Mouse (Mus musculus) erythroblast, embryonic 14.5 days (primary cell): ENCODE measurements around the gene Dnph1. TPM values are rescaled to one million over a fixed set of nuclear protein-coding genes. Genes with fewer than 3 reads are reported as not detected.
"Not testable (repeated sequence)": the region's sequence is repeated elsewhere in the genome, so short reads cannot be mapped to it uniquely, and the experiment has no call there.

ENCODE experiments used
- H3K27me3 ChIP-seq: 2 replicates; pipeline ENCODE4 v1.6.1; 2012; ENCODE audit warnings: inconsistent platforms; ENCODE audit not compliant: control insufficient read depth
- H3K36me3 ChIP-seq: 2 replicates; pipeline ENCODE4 v1.6.1; 2012; ENCODE audit warnings: mild to moderate bottlenecking, inconsistent platforms; ENCODE audit not compliant: control insufficient read depth
- H3K4me1 ChIP-seq: 2 replicates; pipeline ENCODE4 v1.6.1; 2012; ENCODE audit warnings: inconsistent platforms; ENCODE audit not compliant: control insufficient read depth
- H3K4me3 ChIP-seq: replicated peaks from 2 replicates; pipeline ENCODE3; 2012; ENCODE audit warnings: moderate library complexity, mild to moderate bottlenecking, inconsistent platforms
- H3K9me3 ChIP-seq: 2 replicates; pipeline ENCODE4 v1.6.1; 2012; ENCODE audit warnings: low read length, inconsistent platforms, mixed read lengths; ENCODE audit not compliant: control insufficient read depth
- GATA1 ChIP-seq: IDR thresholded peaks from 2 replicates; pipeline ENCODE4 v1.6.1; 2012; ENCODE audit warnings: low read length, inconsistent platforms, mixed read lengths
- TAL1 ChIP-seq: IDR thresholded peaks from 3 replicates; pipeline ENCODE4 v1.6.1; 2012; ENCODE audit warnings: low read length, inconsistent platforms, mixed read lengths
- polyA plus RNA-seq: library from polyadenylated mRNA; stranded (reverse); fragments of >175 nt; gene quantifications from 2 replicates; pipeline ENCODE4 v1.2.3, GENCODE M21; 2012

Dnph1 gene
- polyA plus RNA-seq, 1 experiment, result 1.9 TPM

DNA sequence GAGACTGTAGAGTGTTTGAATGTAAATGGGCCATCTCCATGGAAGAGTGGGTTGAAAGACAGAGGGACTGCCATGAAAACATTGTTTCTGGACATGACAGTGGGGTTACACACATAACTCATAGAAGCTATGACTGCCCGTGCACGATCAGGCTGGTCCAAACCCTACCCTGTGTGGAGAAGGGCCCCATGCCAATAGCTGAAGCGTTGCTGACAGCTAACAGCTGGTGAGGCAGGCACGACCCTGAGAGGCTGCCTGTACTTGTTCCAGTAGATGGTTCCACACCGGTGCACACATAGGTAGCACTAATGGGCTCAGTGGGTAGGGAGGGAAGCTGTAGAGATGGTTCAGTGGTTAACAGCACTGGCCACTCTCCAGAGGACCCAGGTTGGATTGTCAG is 1.0 kb upstream of the Dnph1 start:
- Histone ChIP-seq H3K4me3 (no peak overlapping the region), H3K27me3 (peaks cover 19% of the 10 kb centered on the region), H3K9me3 (no peaks in the 10 kb centered on the region), H3K4me1 (peaks cover 30% of the 10 kb centered on the region), H3K36me3 (peaks cover 20% of the 10 kb centered on the region)
- TF ChIP-seq TAL1 (no peak), GATA1 (no peak)

DNA sequence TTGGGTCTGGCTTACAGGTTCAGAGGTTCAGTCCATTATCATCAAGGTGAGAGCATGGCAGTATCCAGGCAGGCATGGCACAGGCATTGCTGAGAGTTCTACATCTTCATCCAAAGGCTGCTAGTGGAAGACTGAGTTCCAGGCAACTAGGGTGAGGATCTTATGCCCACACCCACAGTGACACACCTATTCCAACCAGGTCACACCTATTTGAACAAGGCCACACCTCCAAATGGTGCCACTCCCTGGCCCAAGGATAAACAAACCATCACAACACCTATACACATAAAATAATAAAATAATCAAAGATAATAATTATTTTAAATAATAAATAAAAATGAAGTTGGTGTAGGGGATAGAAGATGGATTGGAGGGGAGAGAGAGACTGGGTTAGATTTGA is 430 bp upstream of the Dnph1 start:
- peaks cover 19% of the 10 kb centered on the region for H3K27me3 ChIP-seq
- H3K4me3 ChIP-seq, H3K9me3 ChIP-seq: not testable (repeated sequence)
- H3K4me1 ChIP-seq, result peaks cover 30% of the 10 kb centered on the region
- H3K36me3 ChIP-seq, result peaks cover 24% of the 10 kb centered on the region

DNA sequence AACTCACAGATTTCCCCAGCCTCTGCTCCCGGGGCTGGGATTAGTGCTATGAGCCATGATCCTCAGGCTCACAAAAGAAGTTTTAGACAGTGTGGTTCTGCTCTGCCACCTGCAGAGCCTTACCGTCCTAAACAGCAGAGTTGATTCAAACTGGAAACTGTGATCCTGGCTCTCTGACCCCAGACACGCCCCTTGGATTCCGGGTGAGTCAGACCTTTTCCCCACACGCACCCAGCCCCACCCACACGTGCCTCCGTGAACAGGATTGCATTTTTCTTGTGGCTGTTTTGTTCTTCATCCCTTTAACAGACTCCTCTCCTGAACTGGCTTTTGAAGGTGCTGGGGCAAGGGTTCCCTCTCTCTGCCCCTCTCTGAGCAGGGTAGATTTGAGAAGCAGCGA is 1.4 kb downstream of the Dnph1 start:
- H3K36me3 ChIP-seq, result peaks cover 24% of the 10 kb centered on the region
- H3K4me3 ChIP-seq, result no peak overlapping the region
- H3K27me3 ChIP-seq, result peaks cover 16% of the 10 kb centered on the region
- TF ChIP-seq GATA1 (no peak), TAL1 (no peak)
- H3K4me1 ChIP-seq, result peaks cover 30% of the 10 kb centered on the region
- no peaks in the 10 kb centered on the region for H3K9me3 ChIP-seq

DNA sequence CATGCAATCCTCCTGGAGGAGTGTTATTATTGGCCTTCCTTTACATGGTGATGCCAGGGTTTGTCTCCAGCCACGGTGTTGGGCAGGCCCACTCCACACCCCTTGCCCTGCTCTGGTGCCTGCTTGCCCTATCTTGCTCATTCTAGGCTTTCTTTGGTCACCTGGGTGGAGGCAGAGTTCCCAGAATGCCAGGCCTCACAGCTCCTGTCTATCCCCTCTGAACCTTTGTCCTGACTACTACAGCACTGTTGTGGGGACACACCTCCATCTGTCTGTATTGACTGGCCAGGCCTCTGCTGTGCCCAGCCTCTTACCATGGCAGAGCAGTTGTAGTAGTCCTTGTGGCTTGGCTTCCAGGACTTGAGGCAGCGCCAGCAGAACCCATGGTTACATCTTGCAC is 6.3 kb downstream of the Dnph1 start:
- Histone ChIP-seq H3K36me3 (peaks cover 24% of the 10 kb centered on the region), H3K4me3 (no peak overlapping the region), H3K9me3 (no peaks in the 10 kb centered on the region), H3K27me3 (no peaks in the 10 kb centered on the region), H3K4me1 (peaks cover 6% of the 10 kb centered on the region)
- TF ChIP-seq TAL1 (no peak), GATA1 (no peak)

DNA sequence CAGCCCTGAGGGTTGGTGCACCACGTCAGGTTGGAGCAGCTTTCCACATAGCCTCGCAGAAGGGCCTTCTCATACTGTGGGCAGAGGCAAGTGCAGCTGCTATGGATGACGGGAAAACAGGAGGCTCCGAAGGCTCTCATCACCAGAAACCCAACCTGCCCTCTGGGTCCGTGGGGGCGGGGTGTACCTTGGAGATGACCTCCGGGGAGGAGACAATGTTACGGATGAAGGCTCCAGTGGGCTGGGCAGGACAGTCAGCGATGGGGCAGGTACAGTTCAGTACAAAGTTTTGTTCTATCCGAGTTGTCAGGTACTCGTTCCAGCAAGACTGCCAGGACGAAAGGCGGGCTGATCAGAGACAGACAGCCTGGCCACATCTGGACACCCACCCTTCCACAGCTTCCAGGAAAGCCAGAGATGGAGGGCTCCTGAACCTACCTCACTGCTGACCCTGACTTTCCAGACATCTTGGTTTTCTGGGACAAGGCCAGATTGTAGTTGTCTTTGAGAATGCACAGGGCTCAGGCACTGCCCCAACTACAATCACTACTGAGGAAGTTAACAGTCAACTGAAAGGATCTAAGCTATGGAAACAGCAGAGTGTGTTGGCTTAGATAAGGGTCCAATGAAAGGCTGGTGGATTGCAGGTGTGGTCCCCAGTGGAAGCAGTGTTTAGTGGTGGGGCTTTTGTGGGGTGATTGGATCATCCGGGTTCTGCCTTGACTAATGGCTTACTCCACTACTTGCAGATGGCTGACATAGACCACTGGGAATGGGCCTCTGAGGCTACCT is 7.5 kb downstream of the Dnph1 start:
- no peaks in the 10 kb centered on the region for H3K9me3 ChIP-seq
- no peaks in the 10 kb centered on the region for H3K4me1 ChIP-seq
- H3K27me3 ChIP-seq, result peaks cover 2% of the 10 kb centered on the region; the same call in 1 of the 2 replicates
- H3K4me3 ChIP-seq, result no peak overlapping the region
- H3K36me3 ChIP-seq, result peaks cover 15% of the 10 kb centered on the region
- TF ChIP-seq TAL1, result no peak
- TF ChIP-seq GATA1, result no peak

DNA sequence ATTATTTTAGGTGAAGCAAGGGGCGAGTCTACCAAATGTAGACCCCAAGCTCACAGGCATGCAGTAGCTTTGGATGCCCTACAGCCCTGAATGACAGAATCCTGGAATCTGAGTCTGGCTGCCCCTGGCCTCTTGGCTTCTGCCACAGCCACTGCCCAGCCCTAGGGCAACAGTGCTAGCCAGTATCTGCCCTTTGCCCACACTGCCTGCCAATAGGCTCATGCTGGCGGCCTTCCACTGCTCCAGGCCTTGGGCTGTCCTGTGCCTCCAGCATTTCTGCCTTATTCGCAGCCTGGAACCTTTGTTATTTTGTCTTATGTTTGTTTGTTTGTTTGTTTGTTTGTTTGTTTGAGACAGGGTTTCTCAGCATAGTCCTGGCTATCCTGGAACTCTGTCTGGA is 9.1 kb downstream of the Dnph1 start:
- H3K4me1 ChIP-seq, result no peaks in the 10 kb centered on the region
- peaks cover 2% of the 10 kb centered on the region; the same call in 1 of the 2 replicates for H3K27me3 ChIP-seq
- no peaks in the 10 kb centered on the region for H3K9me3 ChIP-seq
- H3K4me3 ChIP-seq, result no peak overlapping the region
- peaks cover 2% of the 10 kb centered on the region for H3K36me3 ChIP-seq
- TF ChIP-seq TAL1 (no peak), GATA1 (no peak)

DNA sequence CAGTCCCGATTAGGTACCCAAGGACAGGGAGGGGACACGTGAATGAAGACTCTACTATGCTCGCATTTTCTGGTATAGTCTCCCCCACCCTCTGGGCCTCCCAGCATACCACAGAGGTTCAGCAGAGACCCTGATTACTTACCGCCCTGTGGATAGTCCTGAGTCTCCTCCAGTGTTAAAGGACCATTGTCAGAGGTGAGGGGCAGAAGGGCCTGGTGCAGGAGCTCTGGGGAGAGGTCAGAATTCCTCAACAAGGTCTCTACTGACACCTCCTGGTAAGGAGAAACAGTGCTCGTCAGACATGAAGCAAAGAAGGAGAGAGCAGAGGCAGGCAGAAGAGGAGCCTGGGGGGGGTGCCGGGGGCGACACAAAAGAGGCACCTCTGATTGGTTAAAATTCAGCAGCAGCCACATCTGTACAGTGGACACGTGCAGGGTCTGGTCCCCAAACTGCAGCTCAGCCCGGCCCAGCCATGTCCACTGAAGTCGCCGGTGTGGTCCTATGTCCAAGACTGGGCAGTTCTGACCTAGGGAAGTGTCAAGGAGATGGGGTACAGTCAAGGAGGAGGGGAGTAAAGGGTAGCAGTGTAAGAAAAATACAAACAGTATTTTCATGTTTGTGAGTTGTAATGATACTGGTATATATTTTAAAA is 14.7 kb downstream of the Dnph1 start:
- Histone ChIP-seq H3K4me1 (no peaks in the 10 kb centered on the region), H3K36me3 (no peaks in the 10 kb centered on the region), H3K4me3 (no peak overlapping the region), H3K9me3 (no peaks in the 10 kb centered on the region), H3K27me3 (peaks cover 2% of the 10 kb centered on the region; the same call in 1 of the 2 replicates)
- TF ChIP-seq TAL1 (no peak), GATA1 (no peak)

DNA sequence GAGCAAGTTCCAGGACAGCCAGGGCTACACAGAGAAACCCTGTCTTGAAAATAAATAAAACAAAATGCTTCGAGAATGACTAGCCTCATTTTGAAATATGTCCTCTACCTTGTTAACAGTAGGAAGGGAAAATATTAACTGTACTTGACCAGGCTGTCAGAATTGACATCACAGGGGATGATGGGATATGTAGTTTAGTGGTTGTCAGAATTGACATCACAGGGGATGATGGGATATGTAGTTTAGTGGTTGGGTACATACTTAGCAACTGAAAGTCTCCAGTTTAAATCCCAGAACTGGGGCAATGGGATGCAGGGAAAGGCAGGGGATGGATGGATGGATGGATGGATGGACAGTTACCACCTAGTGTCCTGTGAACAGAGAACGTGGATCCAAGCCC is 16.8 kb downstream of the Dnph1 start:
- H3K9me3 ChIP-seq, result no peaks in the 10 kb centered on the region
- TF ChIP-seq GATA1 (no peak), TAL1 (no peak)
- H3K4me3 ChIP-seq, result no peak overlapping the region
- H3K4me1 ChIP-seq, result no peaks in the 10 kb centered on the region
- H3K36me3 ChIP-seq, result no peaks in the 10 kb centered on the region
- peaks cover under 1% of the 10 kb centered on the region; the same call in 1 of the 2 replicates for H3K27me3 ChIP-seq

DNA sequence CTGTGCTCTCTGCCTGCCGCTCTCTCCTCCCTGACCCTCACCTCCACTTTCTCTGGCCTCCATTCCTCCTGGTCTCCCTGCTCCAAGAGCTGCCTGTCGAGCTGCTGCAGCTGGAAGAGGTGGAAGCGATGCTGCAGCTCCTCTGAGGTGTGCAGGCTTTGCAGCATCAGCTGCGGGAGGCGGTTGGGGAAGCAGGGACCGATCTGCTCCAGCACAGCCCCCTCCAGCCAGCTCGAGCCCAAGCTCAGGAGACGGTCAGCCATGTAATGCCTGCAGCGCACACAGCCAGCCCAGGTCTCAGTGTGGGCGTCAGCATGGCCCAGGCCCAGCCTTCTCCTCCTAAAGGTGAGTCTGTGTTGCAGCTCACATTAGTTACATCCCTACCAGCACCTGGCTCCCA is 23.5 kb downstream of the Dnph1 start:
- Histone ChIP-seq H3K36me3 (no peaks in the 10 kb centered on the region), H3K9me3 (no peaks in the 10 kb centered on the region), H3K27me3 (peaks cover 29% of the 10 kb centered on the region), H3K4me1 (no peaks in the 10 kb centered on the region), H3K4me3 (no peak overlapping the region)
- TF ChIP-seq GATA1, result no peak
- TF ChIP-seq TAL1, result no peak
